Mouse (Mus musculus) adrenal gland, adult 18-20 months (tissue): ENCODE results near the gene Dcaf17. TPM values are rescaled to one million over a fixed set of nuclear protein-coding genes. Genes with fewer than 3 reads are reported as not detected.

ENCODE experiments used
- DNase-seq, 2 experiments: peaks; one replicate each; pipeline ENCODE4 v3.0.0; 2021 to 2022; ENCODE audit warnings: low spot score in 2 of 2
- long read RNA-seq, 2 experiments: library from polyadenylated mRNA; stranded (forward); transcript quantifications; one replicate each; pipeline ENCODE4 v2.0.0; 2021
- total RNA-seq, 2 experiments: library from RNA; stranded (reverse); gene quantifications; 1 replicate in 1 of 2; 2 replicates in 1 of 2; pipeline ENCODE4 v1.2.3; 2021

Gene Dcaf17
- 1 to 10 TPM; 7.4 to 9.8 TPM for total RNA-seq
- long read RNA-seq, experiment 1, full-length matches to known transcripts, result 5 of 7 reads
- long read RNA-seq, experiment 1, partial matches to known transcripts, result 2 of 7 reads
- long read RNA-seq, experiment 1, other reads (novel, unspliced or antisense), result 0 of 7 reads
- long read RNA-seq, experiment 2, full-length matches to known transcripts, result 21 of 29 reads
- long read RNA-seq, experiment 2, partial matches to known transcripts, result 3 of 29 reads
- long read RNA-seq, experiment 2, other reads (novel, unspliced or antisense), result 5 of 29 reads

DNA sequence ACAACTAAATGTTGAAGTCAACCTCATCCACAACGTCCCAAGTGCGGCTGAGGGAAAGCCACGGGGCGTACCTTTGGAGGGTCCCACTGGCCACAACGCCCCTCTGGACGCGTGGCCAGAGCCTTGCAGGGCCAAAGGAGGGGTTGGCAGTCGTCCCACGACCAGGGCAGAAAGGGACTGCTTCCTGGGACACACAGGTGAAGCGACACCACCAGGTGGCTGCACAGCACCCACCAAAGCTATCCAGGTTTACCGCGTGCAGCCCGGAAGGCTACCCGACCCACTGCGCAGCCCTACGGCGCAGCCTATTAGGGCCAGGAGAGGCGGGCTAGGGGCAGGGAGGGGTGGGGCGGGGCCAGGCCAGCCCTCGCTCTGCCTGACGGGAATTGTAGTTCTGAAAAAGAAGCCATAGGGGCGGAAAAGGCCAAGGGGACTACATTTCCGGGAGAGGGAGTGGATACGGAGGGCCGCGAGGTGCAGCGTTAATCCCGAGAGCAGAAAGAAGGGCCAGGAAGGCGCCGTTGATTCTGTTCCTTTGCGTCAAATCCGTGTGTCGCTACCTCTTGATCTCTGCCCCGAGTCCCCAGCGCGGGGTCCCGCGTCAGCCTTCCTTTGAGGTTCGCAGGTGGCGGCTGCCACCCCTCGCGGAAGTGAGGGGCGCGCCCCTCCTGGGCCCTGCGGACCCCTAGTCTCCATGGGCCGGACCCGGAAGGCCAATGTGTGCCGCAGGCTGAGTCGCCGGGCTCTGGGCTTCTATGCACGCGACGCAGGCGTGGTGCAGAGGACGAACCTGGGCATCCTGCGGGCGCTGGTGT lies at the start of gene Dcaf17, which contains the start of gene Mettl8:
Gene Dcaf17, plus strand, starts transcription at position 29 of the 815 bp plus-strand sequence.
Gene Mettl8, minus strand, starts transcription at position 284 of the 815 bp plus-strand sequence.
- peak; percentile 83 to 87 for DNase-seq

- no peak for DNase-seq
Observed at GRCm38 (mm10) chr2:71011816-71012215, 43.3 kb upstream of the Dcaf17 start.

DNA sequence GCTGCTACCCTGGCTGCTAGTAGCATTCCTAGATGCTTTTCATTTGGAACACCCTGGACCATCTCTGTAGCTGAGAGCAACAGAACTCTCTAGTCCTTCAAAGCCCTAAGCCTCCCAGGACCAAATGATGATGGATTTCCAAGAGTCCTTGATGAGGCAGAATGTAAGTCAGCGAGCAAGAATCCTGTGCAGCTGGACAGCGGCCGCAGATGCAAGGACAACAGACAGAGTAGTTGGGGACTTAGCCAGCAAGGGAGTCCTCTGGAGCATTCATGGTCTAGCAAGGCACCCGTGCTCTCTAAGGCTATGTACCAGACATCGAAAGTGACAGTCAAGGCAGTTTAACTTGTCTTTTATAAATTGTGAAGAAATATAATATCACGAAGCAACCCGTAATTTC lies 41.6 kb upstream of the Dcaf17 start:
- no peak for DNase-seq

- no peak for DNase-seq
Observed at GRCm38 (mm10) chr2:71019277-71019676, 35.9 kb upstream of the Dcaf17 start.

DNA sequence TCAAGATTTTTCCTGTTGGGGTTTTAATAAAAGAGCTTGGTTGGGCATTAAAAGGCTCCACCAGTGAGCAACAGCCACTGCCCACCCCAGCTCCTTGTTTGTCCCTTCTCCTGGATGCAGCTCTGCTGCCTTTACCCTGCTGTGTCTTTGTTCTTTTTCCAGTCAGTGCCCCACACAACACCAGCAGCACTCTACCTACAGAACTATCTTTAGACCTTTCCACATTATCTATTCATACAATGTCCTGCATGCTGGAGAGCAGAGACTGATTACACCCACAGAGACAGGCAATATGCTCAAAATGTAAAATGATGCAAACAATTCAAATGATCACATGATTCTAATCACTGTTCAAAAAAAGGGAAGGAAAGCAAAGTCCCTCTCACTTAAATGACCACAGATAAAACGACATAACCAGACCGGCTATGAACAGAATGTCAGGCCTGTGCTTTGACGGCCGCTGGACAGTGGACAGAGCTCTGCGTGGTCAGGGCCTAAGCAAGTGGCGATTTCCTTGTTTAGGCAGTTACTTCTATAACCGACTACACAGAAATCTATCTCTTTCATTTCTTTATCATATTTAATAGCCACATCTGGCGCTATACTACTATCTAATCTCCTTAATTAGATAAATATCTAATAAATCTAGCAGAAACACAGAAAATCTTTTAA lies 35.3 kb upstream of the Dcaf17 start:
- DNase-seq, result no peak

DNA sequence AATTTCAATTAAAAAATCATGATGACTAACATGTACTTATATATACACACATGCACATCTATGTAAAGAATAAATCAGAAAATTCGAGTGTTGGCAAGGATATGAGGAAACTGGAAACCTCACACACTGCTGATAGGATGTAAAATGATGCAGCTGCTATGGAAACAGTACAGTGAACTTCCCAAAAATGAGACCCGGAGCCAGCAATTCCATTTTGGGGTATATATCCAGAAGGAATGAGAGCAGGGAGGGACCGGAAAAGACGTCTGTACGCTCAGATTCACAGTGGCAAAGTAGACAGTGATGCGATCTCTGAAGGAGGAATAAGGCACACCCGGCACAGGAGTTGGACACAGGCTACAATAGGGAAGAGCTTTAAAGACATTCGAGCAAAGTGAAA lies 34.5 kb upstream of the Dcaf17 start:
- DNase-seq, result no peak

GRCm38 (mm10) chr2:71022991-71023390 lies 32.1 kb upstream of the Dcaf17 start:
- no peak for DNase-seq

GRCm38 (mm10) chr2:71023986-71024385 lies 31.1 kb upstream of the Dcaf17 start:
- DNase-seq, result no peak

GRCm38 (mm10) chr2:71025576-71026315 lies 29.4 kb upstream of the Dcaf17 start:
- DNase-seq, result no peak

- DNase-seq, result no peak
Observed at GRCm38 (mm10) chr2:71026787-71027186, 28.3 kb upstream of the Dcaf17 start.

- DNase-seq, result no peak
Observed at GRCm38 (mm10) chr2:71027631-71028030, 27.5 kb upstream of the Dcaf17 start.

DNA sequence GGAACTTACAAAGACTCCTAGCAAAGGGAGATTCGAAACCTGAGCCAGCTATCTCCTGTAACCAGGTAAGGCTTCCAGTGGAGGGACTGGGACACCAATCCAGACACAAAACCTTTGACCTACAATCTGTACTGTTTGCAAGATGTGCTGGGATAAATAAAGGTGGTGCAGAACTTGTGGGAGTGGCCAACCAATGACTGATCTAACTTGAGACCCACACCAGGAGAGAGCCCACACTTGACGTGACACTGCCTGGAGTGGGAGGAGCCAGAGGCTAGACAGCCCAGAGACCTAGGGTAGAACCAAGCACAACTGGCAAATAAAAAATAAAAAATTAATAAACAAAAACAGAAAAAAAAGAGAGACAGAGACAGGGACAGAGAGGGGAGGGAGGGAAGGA lies 24.5 kb upstream of the Dcaf17 start:
- DNase-seq, result no peak

DNA sequence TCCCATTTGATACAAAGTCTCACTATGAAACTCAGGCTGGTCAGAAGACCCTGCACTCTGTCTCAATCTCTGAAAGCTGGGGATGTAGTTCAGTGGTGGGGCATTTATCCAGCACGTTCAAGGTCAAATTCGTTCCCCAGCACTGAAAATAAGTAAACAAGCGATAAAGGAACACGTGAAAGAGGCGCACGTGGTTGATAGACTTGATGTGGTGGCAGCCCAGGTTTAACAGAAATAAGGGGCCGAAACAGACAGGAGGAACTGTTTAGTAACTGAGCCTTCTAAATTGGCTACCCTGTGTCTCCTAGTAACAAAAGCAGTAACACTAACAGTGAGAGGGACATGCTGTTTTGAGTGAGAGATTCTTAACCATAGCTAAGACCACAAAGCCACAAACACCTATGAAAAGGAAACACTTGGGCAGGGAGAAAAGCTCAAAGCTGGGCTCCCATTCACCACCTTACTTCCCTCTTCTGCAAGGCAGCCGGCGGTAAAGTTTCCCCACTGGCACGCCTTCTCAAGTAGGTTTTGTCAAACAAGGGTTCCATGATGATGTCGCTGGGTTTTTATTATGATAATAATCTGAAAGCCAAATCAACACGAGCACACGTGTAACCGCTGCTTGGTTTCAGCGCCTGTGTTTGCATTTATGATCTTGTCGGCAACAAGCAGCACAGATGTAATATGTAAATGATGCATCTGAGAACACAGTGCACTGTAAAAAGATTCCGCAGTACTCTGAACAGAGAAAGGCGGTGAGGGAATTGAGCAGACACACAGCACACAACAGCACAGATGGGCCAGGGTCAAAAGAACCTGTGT lies 22.9 kb upstream of the Dcaf17 start:
- no peak for DNase-seq

DNA sequence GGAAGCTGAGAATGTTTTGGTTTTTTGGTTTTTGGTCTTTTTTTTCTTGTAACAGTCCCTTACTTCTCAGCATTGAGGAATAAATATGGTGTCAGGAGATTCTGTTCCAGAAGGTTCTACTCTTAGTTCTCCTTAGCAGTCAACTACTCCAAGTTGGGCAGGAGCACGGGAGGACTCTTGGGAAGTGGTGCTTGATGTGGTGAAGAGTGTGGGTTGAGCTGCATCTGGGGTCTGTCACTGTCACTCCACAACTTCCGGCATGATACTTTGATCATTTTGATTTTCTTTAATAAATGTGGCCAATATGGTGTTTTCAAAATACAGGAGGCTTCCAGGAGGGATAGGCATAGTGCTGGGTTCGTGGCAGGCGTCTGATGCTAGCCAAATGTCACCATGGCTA lies 22.1 kb upstream of the Dcaf17 start:
- DNase-seq, result no peak

GRCm38 (mm10) chr2:71033987-71034386 lies 21.1 kb upstream of the Dcaf17 start:
- no peak for DNase-seq

DNA sequence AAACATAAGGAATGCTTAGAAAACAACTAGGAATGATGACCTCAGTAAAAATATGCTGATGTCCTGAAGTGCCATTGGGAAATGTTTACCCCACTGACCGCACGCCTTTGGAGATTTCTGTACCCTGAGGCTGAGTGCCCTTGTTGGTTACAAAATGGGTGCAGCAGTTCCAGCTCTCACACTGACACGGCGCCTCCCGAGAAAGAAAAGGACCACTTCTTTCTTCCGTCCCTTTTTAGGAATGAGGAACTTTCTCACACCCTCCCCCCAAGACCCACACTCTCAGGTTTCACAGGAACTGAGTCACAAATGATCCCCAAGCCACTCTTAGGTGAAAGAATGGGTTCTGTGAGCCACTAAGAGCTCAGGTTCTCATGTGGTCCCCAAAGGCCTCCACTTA lies 17.7 kb upstream of the Dcaf17 start:
- DNase-seq, result no peak

DNA sequence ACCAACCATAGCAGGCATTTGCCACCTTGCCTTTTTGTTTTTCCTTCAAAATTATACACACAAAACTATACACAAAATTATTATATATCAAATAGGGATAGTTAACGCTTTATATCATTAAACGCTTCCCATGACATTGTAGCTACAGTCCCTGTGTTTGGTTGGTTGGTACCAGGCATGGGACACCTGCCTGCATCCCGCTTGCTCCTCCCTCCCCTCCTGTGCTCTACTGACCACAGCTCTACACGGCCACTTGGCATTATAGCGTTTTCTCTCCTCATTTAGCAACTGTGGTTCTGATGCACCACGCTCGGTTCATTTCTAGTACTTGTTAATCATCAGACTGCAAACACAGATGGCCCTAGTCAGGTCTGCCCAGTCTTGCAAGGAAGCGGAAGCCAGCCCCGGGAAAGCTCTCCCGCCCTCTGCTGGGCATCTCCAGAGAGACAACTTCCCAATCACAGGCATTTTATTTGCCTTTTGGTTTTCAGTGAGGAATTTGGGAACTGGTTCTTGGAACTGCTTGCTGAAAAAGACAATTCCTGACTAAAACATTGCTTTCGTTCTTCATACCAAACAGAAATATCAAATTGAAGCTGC lies 15.5 kb upstream of the Dcaf17 start:
- DNase-seq, result peak; percentile 76 to 78

- DNase-seq, result no peak
Observed at GRCm38 (mm10) chr2:71046151-71046550, 9.0 kb upstream of the Dcaf17 start.

DNA sequence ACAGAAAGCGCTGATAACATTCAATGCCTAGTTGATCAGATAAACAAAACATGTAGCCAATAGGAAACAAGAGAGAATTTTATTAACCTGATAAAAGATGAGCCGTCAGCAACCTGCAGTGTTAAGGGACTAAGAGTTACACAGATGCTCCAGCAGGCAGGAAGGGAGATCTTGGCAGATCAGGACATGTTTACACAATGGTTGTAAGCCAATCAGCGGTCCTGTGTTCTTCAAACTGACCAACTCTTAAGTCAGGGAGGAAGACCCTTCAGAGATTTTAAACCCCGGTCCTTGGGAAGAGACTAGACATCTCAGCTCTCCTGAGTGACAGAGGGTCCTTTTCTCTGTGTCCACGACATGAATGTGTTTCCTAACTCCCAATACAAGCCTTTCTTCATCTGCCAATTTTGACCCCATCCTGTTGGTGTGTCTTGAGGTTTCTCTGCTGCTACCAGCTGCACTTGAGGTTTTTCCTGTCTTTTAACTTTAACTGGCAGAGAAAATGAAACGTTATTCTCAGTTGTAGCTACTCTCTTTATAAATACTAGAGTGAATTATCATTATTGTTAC lies 8.3 kb upstream of the Dcaf17 start:
- DNase-seq, result no peak

- DNase-seq, result no peak
Observed at GRCm38 (mm10) chr2:71048896-71049295, 6.2 kb upstream of the Dcaf17 start.
